Mouse (Mus musculus): ENCODE results near the gene Chst4.

- no peak for TF ChIP-seq POLR2A (IDR thresholded peaks at IDR 0.05; ENCODE audit: low read depth, low read length)
- no peak for TF ChIP-seq CTCF (IDR thresholded peaks at IDR 0.05; ENCODE audit: extremely low read depth, insufficient read depth, insufficient read length, insufficient replicate concordance)
Measured at GRCm38 (mm10) chr8:110022081-110022480, 17.5 kb downstream of the Chst4 start.
